Mouse (Mus musculus): Measurements from ENCODE around the gene Rpl36.

- TF ChIP-seq CTCF (IDR thresholded peaks at IDR 0.05) (no peak), EP300 (IDR thresholded peaks at IDR 0.05) (no peak)
Observed at GRCm38 (mm10) chr17:56626754-56627470, 13.7 kb downstream of the Rpl36 start, which contains the start of gene Lonp1.

All from lung, postnatal 0 days (tissue).